Mouse (Mus musculus) intestine, embryonic 14.5 days (tissue): Measurements from ENCODE around the gene Rbm6. TPM values are rescaled to one million over a fixed set of nuclear protein-coding genes. Genes with fewer than 3 reads are reported as not detected.

Source experiments
- ATAC-seq: fragments of 200-750 bp; cut with Nextera tagmentation; replicated peaks from 2 replicates; pipeline ENCODE4 v1.8.0; 2017; ENCODE audit warnings: low read depth, moderate number of reproducible peaks, moderate TSS enrichment, moderate library complexity; ENCODE audit not compliant: low FRiP score, low TSS enrichment
- DNase-seq: peaks from one replicate; pipeline ENCODE4 v3.0.0-alpha.2; 2018; ENCODE audit warnings: low spot score
- H3K27ac ChIP-seq: fragments of 300-500 bp; sonication (generic); 2 replicates; pipeline ENCODE4 v1.5.1; 2014; ENCODE audit warnings: low read depth, mild to moderate bottlenecking, control low read depth
- H3K27me3 ChIP-seq: fragments of 300-500 bp; sonication (generic); replicated peaks from 2 replicates; pipeline ENCODE4 v1.6.1; 2014; ENCODE audit warnings: low read length, control low read depth; ENCODE audit not compliant: control insufficient read depth, insufficient read depth
- H3K36me3 ChIP-seq: fragments of 300-500 bp; sonication (generic); 2 replicates; pipeline ENCODE4 v1.6.1; 2014; ENCODE audit warnings: low read length, control low read depth; ENCODE audit not compliant: control insufficient read depth, insufficient read depth
- H3K4me1 ChIP-seq: fragments of 300-500 bp; sonication (generic); replicated peaks from 2 replicates; pipeline ENCODE4 v1.6.1; 2014; ENCODE audit warnings: low read length, control low read depth, mixed read lengths; ENCODE audit not compliant: control insufficient read depth, insufficient read depth
- H3K4me2 ChIP-seq: fragments of 300-500 bp; sonication (generic); 2 replicates; pipeline ENCODE4 v1.6.1; 2014; ENCODE audit warnings: low read length
- H3K4me3 ChIP-seq: fragments of 300-500 bp; sonication (generic); 2 replicates; pipeline ENCODE4 v1.5.1; 2014; ENCODE audit warnings: low read depth, low read length, control low read depth, mixed read lengths
- H3K9ac ChIP-seq: fragments of 300-500 bp; sonication (generic); 2 replicates; pipeline ENCODE4 v1.6.1; 2014; ENCODE audit warnings: mild to moderate bottlenecking, low read length
- H3K9me3 ChIP-seq: fragments of 300-500 bp; sonication (generic); 2 replicates; pipeline ENCODE4 v1.6.1; 2016; ENCODE audit warnings: low read length, control low read depth; ENCODE audit not compliant: control insufficient read depth
- WGBS: fragments of 180-500 bp; shearing (Covaris S2); extraction: QIAGEN DNeasy Blood & Tissue Kit; methylation state at CpG from one replicate; pipeline ENCODE4 v1.1.7; 2014; 5-methylcytosine and 5-hydroxymethylcytosine counted together
- polyA plus RNA-seq: library from polyadenylated mRNA; unstranded; fragments of >200 nt; fragmentation: Nextera tagmentation; extraction: Ambion mirVana; gene quantifications from 2 replicates; pipeline ENCODE4 v1.2.1, GENCODE M21; 2014

The Rbm6 gene
- polyA plus RNA-seq, 1 experiment from 2014 or later, result 64.2 TPM

DNA sequence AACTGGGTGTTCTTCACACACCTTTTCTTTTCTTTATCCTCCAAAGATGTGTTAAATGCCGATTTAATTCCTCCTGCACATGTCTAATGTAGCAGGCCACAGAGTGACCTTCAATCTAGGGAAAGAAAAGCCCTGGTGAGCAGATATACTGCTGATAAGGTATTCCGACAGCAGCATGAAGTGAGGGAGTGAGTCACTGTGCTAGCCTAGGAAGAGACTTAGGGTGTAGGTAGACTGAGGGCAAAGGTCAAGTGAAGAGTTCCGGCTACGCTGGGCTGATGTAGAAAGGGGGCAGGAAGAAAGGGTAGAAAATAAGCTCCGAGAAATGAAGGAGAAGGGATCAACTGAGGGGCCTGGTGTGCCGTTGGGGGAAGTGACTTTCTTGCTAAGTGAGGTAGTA, 17.2 kb upstream of the Rbm6 start:
- Histone ChIP-seq H3K36me3 (no peaks in the 10 kb centered on the region), H3K4me1 (0 out of 2 replicates have a peak, but pooled peaks cover 8% of the 10 kb centered on the region), H3K4me3 (no peak overlapping the region), H3K9ac (no peak overlapping the region), H3K27me3 (no peaks in the 10 kb centered on the region), H3K27ac (peak overlapping the region; percentile 20; the same call in 1 of the 2 replicates), H3K4me2 (0 out of 2 replicates have a peak overlapping the region, but pooled peaks have one; percentile 8), H3K9me3 (no peaks in the 10 kb centered on the region)
- 65% methylated on average over 6 of the region's 6 CpGs for WGBS
- DNase-seq, result no peak
- peak; percentile 45; the same call in 1 of the 2 replicates for ATAC-seq

DNA sequence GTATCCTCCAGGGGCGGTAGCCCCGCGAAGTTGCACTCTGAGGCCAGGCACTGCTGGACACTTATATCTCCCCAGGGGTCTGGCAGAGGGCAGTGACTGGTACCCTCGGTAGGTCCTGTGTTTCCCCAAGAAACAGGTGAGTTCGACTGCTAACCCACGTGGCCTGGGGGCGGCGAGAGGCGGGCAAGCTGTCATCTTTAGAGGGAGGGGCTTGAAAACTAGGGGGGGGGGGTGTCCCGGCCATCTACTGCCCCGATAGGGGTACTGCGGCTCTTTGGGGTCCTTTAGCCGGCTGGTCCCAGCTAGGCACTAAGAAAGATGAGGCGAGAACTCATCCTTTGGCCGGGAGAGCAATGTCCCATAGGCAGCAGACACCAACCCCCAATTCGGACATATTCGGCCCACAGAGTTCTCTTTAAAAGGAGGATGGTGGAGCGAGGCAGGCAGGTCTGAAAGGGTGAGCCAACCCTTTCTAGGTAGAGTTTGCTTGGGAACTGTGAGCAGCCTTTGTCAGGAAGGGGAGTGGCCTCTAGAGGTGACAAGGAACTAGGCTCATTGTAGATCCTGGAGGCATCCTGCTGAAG, 15.3 kb upstream of the Rbm6 start:
- Histone ChIP-seq H3K9ac (peak overlapping the region; percentile 62), H3K27me3 (no peaks in the 10 kb centered on the region), H3K4me2 (peak overlapping the region; percentile 74), H3K4me3 (peak overlapping the region; percentile 73), H3K27ac (peak overlapping the region; percentile 43), H3K36me3 (no peaks in the 10 kb centered on the region), H3K4me1 (0 out of 2 replicates have a peak, but pooled peaks cover 8% of the 10 kb centered on the region), H3K9me3 (no peaks in the 10 kb centered on the region)
- peak; percentile 73 for DNase-seq
- ATAC-seq, result peak; percentile 79
- 2% methylated on average over 18 of the region's 18 CpGs for WGBS

DNA sequence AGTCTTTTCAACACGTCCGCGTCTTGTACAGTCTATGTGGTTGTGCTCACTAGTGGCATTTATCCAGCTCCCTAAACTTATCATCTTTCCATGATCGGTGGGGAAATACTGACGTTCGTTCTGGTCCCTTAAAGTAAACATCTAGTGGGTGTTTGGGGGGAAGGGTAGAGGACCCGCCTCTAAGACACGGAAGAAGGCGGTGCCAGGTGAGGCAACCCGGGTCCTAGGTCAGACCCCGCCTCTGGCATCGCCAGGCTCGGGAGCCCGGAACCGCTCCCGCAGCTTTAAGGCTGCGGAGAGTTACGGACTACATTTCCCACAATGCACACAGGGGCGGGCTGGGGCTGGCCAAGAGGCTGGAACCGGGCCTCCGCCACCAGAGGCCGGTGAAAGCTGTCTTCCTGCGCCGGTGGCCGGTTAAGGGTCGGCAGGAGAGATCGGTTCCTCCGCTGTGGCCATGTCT, 14.8 kb upstream of the Rbm6 start, which contains the start of gene Mon1a:
Gene Mon1a (plus strand): TSS at position 348 of the 463 bp plus-strand sequence.
- no peaks in the 10 kb centered on the region for H3K27me3 ChIP-seq
- under 1% methylated on average over 28 of the region's 28 CpGs for whole genome bisulfite sequencing
- peak; percentile 95 for ATAC-seq
- H3K4me1 ChIP-seq, result 0 out of 2 replicates have a peak, but pooled peaks cover 8% of the 10 kb centered on the region
- H3K36me3 ChIP-seq, result no peaks in the 10 kb centered on the region
- peak; percentile 87 for DNase-seq
- peak within 1 kb of the TSS; percentile 62 for H3K9ac ChIP-seq
- no peaks in the 10 kb centered on the region for H3K9me3 ChIP-seq
- H3K27ac ChIP-seq, result peak within 1 kb of the TSS; percentile 43
- H3K4me2 ChIP-seq, result peak within 1 kb of the TSS; percentile 74
- H3K4me3 ChIP-seq, result peak within 1 kb of the TSS; percentile 73

DNA sequence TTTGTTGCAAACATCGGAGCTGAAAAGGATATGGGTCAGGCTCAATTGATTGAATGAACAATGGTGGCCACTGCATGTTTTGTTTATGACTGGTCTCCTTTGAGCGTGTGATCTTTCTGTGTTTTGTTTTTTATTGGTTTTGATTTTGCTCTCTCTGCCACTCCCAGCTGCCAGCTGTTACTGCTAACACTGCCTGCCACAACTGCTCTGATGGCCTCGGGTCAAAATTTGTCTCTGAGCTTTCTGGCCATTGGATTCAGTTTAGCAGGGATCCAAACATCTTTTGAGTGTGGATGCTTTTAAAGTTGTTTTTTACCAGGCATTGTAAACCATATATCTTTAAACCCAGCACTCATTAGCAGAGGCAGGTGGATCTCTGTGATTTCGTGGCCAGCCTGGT, 7.4 kb upstream of the Rbm6 start:
- no peaks in the 10 kb centered on the region for H3K9me3 ChIP-seq
- H3K27me3 ChIP-seq, result no peaks in the 10 kb centered on the region
- ATAC-seq (no peak), DNase-seq (no peak)
- no peak overlapping the region for H3K4me3 ChIP-seq
- H3K4me2 ChIP-seq, result no peak overlapping the region
- 72% methylated on average over 4 of the region's 4 CpGs for WGBS
- no peaks in the 10 kb centered on the region for H3K4me1 ChIP-seq
- H3K36me3 ChIP-seq, result no peaks in the 10 kb centered on the region
- no peak overlapping the region for H3K27ac ChIP-seq
- H3K9ac ChIP-seq, result no peak overlapping the region

- peak; percentile 99 for ATAC-seq
- H3K9ac ChIP-seq, result peak overlapping the region; percentile 97
- under 1% methylated on average over 78 of the region's 80 CpGs for WGBS
- peaks cover 5% of the 10 kb centered on the region; the same call in 1 of the 2 replicates for H3K36me3 ChIP-seq
- peak overlapping the region; percentile 74 for H3K4me2 ChIP-seq
- H3K9me3 ChIP-seq, result no peaks in the 10 kb centered on the region
- peak overlapping the region; percentile 95 for H3K4me3 ChIP-seq
- peaks cover 11% of the 10 kb centered on the region for H3K4me1 ChIP-seq
- DNase-seq, result peak; percentile 92
- H3K27ac ChIP-seq, result peak overlapping the region; percentile 95
- H3K27me3 ChIP-seq, result no peaks in the 10 kb centered on the region
These were observed 513 bp downstream of the Rbm6 start for GRCm38 (mm10) chr9:107872350-107873098.

- no peak overlapping the region for H3K4me2 ChIP-seq
- ATAC-seq (no peak), DNase-seq (no peak)
- no peaks in the 10 kb centered on the region for H3K9me3 ChIP-seq
- no peak overlapping the region for H3K9ac ChIP-seq
- H3K27me3 ChIP-seq, result no peaks in the 10 kb centered on the region
- no peak overlapping the region for H3K27ac ChIP-seq
- H3K4me1 ChIP-seq, result peaks cover under 1% of the 10 kb centered on the region; the same call in 1 of the 2 replicates
- WGBS, result 92% methylated on average over 2 of the region's 2 CpGs
- H3K36me3 ChIP-seq, result peaks cover 5% of the 10 kb centered on the region; the same call in 1 of the 2 replicates
- no peak overlapping the region for H3K4me3 ChIP-seq
These were observed 7.0 kb downstream of the Rbm6 start for GRCm38 (mm10) chr9:107866081-107866480.

DNA sequence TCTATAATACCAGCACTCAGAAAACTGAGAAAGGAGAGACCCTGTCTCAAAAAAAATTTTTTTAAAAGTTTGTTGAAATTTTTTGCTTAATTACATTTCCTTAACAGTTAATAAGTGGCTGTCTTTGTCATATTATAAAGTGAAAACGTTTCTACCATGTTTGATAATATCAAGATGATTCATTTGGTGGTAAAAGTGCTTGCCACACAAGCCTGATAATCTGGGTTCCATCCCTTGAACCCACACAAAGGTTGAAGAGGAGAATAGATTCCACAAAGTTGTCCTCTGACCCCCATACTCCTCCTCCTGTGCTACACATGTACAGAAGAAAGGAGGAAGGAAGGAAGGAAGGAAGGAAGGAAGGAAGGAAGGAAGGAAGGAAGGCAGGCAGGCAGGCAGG, 8.5 kb downstream of the Rbm6 start:
- no peak overlapping the region for H3K4me3 ChIP-seq
- WGBS, result 67% methylated on average over 1 of the region's 1 CpGs
- no peak for DNase-seq
- H3K27me3 ChIP-seq, result no peaks in the 10 kb centered on the region
- H3K27ac ChIP-seq, result no peak overlapping the region
- no peaks in the 10 kb centered on the region for H3K4me1 ChIP-seq
- H3K4me2 ChIP-seq, result no peak overlapping the region
- no peak overlapping the region for H3K9ac ChIP-seq
- peaks cover 5% of the 10 kb centered on the region for H3K36me3 ChIP-seq
- no peaks in the 10 kb centered on the region for H3K9me3 ChIP-seq
- ATAC-seq, result no peak

DNA sequence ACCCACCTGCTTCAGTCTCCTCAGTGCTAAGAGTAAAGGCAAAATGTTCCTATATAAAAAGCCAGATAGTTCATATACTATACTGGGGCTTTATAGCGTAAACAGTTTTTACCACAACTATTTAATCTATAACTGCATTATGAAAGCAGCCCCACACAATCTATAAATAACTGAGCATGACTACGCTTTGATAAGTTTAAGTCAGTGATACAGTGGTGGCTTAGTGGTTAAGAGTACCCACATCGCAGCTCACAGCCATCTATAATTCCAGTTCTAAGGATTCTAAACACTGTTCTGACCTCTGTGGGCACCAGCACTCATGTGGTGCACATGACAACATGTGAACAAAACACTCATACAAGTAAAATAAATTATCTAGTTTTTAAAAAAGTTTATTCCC, 14.7 kb downstream of the Rbm6 start:
- 94% methylated on average over 3 of the region's 3 CpGs for WGBS
- no peak for DNase-seq
- Histone ChIP-seq H3K9ac (no peak overlapping the region), H3K36me3 (peaks cover 24% of the 10 kb centered on the region), H3K27ac (no peak overlapping the region), H3K9me3 (no peaks in the 10 kb centered on the region), H3K4me2 (no peak overlapping the region), H3K27me3 (no peaks in the 10 kb centered on the region), H3K4me3 (no peak overlapping the region), H3K4me1 (no peaks in the 10 kb centered on the region)
- no peak for ATAC-seq
